Mouse (Mus musculus) natural killer cell, adult 2 months (primary cell): Measurements from ENCODE around the gene Rims3.

Experiments used
- DNase-seq, 2 experiments: peaks; one replicate each; pipeline ENCODE4 v3.0.0; 2022; ENCODE audit warnings: low spot score in 2 of 2

The Rims3 gene

GRCm38 (mm10) chr4:120854588-120855319, at the start of gene Rims3:
Gene Rims3 (plus strand): TSS chr4:120854816.
- DNase-seq: peak; percentile 60 to 65

DNA sequence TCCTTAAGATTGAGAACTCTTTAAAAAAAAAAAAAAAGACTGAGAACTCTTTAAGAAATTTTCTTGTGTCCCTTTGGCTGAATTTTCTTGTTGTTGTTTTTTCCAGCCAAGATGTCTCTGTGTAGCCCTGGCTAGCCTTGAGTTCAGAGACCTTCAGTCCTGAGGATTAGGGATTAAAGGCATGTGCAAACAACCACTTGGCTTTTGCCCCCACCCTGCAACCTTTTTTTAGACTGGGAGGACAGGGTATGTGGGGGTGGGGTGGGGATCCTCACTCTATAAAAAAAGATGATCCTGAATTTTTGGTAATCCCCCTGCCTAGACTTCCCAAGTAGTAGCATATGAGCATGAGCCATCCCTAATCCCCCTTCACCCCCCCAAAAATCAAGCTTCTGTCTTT, 48.8 kb upstream of the Rims3 start:
- DNase-seq: no peak

GRCm38 (mm10) chr4:120813762-120814161, 40.9 kb upstream of the Rims3 start:
- DNase-seq: no peak

- no peak for DNase-seq
Observed at GRCm38 (mm10) chr4:120814171-120814570, 40.4 kb upstream of the Rims3 start.

GRCm38 (mm10) chr4:120815163-120815562, 39.5 kb upstream of the Rims3 start:
- DNase-seq: no peak

DNA sequence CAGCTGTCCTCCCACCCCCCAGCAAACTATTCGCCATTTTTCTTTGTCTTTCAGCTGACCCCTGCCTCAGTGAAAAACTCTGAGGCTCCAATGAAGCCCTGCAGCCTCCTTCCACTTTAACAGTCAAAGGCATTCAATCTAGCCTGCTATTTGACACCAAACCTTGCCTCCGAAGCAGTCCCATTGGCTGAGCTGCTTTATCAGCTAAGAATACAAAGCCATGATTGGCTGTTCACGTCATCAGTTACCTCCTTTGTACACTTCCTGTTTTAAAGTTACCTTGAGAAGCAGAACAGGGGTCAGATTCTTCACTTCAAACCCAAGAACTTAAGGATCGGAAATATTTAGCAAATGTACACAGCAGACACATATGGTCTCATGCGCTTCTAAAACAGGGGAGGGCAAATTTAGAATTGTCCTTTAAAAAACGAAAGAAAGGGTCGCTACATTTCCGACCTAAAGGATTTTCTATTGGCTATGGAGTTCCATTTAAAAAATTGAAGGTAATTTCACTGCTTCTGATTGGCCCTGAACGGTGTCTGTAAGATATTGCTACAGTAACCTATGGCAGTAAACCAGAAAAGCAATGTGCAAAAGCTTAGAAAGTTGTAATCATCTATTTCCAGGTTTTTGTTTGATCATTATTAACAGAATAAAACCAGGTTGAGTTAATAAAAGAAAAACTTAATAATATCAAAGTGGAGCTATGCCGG, 38.8 kb upstream of the Rims3 start:
- peak; percentile 77 for DNase-seq

- no peak for DNase-seq
Observed at GRCm38 (mm10) chr4:120817002-120817774, 37.4 kb upstream of the Rims3 start.

- DNase-seq: no peak
Observed at GRCm38 (mm10) chr4:120817951-120818350, 36.7 kb upstream of the Rims3 start.

DNA sequence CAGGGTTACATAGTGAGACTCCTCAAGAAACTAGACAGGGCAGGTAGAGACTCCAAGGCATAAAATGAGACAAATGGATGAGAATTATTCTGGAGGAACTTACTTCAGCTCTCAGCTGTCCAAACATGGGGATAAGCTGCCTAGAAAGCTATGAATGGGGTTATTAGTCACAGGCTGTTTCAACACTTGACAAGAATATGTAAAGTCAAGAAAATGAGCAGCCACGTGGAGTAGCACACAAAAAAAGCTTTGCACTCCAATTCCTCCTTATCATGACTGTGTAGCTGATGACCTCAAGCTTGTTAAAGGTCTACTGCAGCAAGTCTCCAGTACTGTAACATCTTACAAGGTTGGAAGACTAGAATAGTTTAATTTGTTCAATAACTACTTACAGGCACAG, 35.3 kb upstream of the Rims3 start:
- DNase-seq: no peak

- DNase-seq: no peak
Observed at GRCm38 (mm10) chr4:120819871-120820270, 34.7 kb upstream of the Rims3 start.

DNA sequence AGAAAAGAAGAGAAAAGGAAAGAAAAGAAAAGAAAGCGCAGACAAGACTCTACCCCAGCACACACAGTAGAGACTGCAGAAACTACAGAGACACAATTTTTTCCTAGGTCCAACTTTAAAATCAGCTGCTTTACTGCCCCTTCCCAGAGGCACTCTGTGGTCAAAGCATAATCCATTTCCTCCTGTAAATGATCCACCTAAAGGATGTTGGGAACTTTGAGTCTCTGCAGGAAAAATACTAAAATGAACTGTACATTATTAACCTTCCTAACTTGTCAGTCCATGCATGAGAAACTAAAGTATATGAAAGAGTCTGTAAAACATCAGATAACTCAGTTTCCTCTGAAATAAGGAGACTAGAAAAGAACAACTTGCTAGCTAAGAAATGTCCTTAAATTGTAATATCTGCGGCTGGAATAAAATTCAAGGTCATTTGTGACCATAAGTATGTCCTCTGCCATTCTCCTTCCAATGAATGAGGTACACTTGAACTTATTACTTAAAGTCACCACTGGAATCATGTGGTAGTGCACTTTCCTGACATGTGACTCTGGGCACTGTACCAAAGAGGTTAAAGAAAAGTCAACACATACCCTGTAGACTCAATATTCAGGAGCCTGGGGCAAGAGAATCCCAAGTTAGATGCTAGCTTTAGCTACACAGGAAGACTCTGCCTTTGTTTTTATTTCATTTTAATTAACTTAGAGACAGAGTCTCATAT, 32.3 kb upstream of the Rims3 start:
- DNase-seq: no peak

DNA sequence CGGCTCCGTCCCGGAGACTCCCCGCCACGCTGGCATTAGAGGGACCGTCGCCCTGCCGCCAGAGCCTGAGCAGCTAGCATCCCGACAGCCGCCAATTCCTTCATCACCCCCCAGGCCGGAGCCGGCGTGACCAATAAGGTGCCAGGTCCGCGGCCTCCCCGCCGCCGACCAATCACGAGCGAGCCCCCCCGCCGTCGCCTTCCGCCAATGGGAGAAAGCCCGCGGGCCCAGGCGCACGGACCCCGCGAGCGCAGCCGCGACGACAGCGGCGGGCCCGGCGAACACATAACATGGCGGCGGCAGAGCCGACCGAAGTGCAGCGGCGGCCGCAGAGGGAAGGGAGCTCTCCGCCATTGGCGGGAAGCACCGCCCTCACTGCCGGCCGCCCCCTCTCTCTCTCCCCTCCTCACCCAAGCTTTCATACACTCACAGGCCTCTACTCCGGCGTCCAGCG, 29.5 kb upstream of the Rims3 start:
- peak; percentile 87 to 90 for DNase-seq

- peak; percentile 95 to 96 for DNase-seq
Observed at GRCm38 (mm10) chr4:120825577-120826326, 28.9 kb upstream of the Rims3 start.

DNA sequence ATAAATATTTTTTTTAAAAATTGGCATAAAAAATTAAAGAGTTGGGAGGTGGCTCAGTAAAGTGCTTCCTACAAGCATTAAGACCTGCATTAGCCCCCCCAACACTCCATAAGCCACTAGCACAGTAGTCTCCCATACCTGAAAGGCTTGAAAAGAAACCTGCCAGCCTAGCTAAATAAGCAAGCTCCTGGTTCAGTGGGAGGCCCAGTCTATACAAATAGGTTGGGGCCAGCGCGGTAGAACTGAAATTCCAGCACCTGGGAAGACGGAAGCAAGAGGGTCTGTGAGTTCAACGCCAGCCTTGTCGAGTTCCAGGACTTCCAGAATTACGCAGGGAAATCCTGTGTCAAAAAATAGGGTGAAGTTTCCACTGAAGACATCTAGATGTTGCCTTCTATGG, 28.2 kb upstream of the Rims3 start:
- DNase-seq: no peak

GRCm38 (mm10) chr4:120830767-120831166, 23.8 kb upstream of the Rims3 start:
- DNase-seq: no peak

DNA sequence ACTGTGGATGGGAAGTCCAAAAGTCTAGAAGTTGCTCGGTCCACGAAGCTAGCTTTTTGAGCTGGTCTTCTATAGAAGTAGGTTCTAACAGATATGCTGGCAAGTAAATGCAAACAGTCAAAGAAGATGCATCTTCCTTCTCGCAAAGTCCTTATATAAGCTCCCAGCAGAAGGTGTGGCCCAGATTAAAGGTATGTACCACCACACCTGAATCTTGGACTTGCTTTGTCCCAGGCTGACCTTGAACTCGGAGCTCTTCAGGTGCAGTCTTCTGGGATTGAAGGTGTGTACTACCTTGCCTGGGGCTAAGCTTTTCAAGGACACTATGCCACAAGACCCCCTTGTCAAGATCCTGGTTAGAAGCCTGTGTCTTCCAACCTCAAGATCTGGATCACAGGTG, 23.1 kb upstream of the Rims3 start, which contains the start of gene Nfyc:
Nfyc (minus strand) TSS at position 101 of the 400 bp plus-strand sequence.
- no peak for DNase-seq

GRCm38 (mm10) chr4:120841342-120841741, 13.3 kb upstream of the Rims3 start:
- DNase-seq: no peak

DNA sequence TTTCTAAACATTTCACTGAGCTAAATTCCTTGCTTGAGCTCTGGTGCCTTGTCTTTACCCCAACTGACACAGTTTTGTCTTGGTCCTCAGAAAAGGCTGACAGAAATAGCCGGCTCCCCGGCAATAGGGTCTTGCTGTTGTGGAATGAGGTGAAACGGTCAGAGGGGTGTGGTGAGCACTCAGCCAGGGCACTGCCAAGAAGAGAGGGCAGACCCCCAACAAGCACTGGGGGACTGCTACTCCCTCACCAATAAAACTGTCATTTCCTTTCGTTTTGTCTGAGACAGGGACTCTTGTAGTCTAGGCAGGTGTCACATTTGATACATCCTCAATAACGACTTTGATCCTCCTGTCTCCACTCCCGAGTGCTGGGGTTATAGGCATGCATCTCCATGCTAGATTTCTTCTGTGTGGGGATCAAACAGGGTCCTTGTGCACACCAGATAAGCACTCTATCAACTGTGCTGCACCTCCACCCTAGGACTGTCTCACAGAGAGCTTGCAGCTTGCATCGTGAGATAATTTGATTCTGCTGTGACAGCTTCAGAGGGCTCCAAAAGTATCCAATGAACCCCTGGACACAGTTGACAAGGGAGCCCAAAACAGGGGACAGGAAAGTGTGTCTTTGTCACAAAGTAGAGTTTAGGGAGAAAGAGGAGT, 10.1 kb upstream of the Rims3 start:
- DNase-seq: no peak

DNA sequence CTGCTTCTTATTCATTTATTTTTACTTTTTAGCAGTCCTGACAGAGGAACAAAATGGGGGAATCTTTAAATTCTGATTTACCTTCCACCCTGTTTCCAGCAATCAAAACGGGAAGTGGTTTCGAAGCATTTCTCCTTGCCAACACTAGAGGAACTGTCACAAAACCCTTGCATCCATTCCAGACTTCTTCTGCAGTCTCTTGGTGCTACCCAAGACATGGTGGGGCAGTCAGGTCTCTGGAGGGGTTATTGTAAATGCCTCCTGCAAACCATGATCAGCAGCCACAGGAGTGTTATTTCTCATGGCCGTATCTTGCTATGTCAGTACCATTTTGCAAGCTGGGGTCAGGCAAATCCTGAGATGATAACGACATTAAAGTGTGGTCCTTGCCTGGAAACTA, 9.5 kb upstream of the Rims3 start:
- no peak for DNase-seq

GRCm38 (mm10) chr4:120848909-120849308, 5.7 kb upstream of the Rims3 start:
- no peak for DNase-seq
